In genomic region chr15:31418686-31419024, GRCm38 (mm10) we compare ENCODE assay signal across 9 mouse cellular contexts. TPM values are rescaled to one million over a fixed set of nuclear protein-coding genes. Genes with fewer than 3 reads are reported as not detected.
DNase-seq lines count a peak whose midpoint lies in the region; ATAC-seq lines count a peak whose summit lies in the region.
"Had no signal": no experiment of that assay in that cellular context is flagged by ENCODE, and none has a peak within 500 bp of the region (broad histone marks: within the 10 kb centered on the region; RNA-seq: fewer than 3 reads in every experiment).

No protein-coding gene starts in this region.

- intact Hi-C loops in heart, postnatal 14 days (cut with DNase I), result loop anchor here (2.0 kb wide), 2 partner anchors 52 to 102 kb away; partner anchors contain the start of gene Ankrd33b
- intact Hi-C loops in left cerebral cortex, postnatal 25 days (cut with DNase I), result loop anchor here (1.0 kb wide), 2 partner anchors 10 to 25 kb away; no protein-coding TSS in a partner anchor

- H3K4me1 ChIP-seq in heart, embryonic 10.5 days, result peaks cover 32% of the 10 kb centered on the region
- 0 out of 2 replicates have a peak, but pooled peaks cover 4% of the 10 kb centered on the region for H3K4me1 ChIP-seq in limb, embryonic 12.5 days (replicated peaks)
- H3K4me1 ChIP-seq in stomach, embryonic 16.5 days (ENCODE audit: control insufficient read depth, insufficient read depth, low read length), result peaks cover 3% of the 10 kb centered on the region; the same call in 1 of the 2 replicates
- H3K4me1 ChIP-seq: neural tube, embryonic 12.5 days had no signal

- DNase-seq in heart, embryonic 10.5 days (ENCODE audit: low spot score), result no peak
- DNase-seq in heart, postnatal 14 days, result no peak
- peak; percentile 22 for DNase-seq in testis, postnatal 14 days (ENCODE audit: low spot score)
- no peak for DNase-seq in testis, postnatal 10 days (ENCODE audit: low spot score)
- no peak for DNase-seq in left cerebral cortex, postnatal 25 days (ENCODE audit: low spot score in 2 of 2)
- DNase-seq in right cerebral cortex, postnatal 14 days, result no peak

- ATAC-seq in limb, embryonic 12.5 days (ENCODE audit: insufficient number of reproducible peaks, insufficient read depth, low FRiP score, low TSS enrichment, low read depth), result no peak
- ATAC-seq in stomach, embryonic 16.5 days (ENCODE audit: insufficient read depth, low FRiP score), result no peak

- H3K27ac ChIP-seq in heart, embryonic 10.5 days, result peak overlapping the region; percentile 31; the same call in 1 of the 2 replicates
- no peak overlapping the region for H3K27ac ChIP-seq in limb, embryonic 12.5 days
- H3K27ac ChIP-seq in stomach, embryonic 16.5 days (ENCODE audit: low read length), result no peak overlapping the region
- H3K27ac ChIP-seq: neural tube, embryonic 12.5 days had no signal

- H3K9ac ChIP-seq in limb, embryonic 12.5 days (replicated peaks), result no peak overlapping the region
- H3K9ac ChIP-seq in stomach, embryonic 16.5 days (ENCODE audit: low read length), result no peak overlapping the region
- H3K9ac ChIP-seq: neural tube, embryonic 12.5 days had no signal

- no peaks in the 10 kb centered on the region for H3K9me3 ChIP-seq in heart, embryonic 10.5 days
- H3K9me3 ChIP-seq in limb, embryonic 12.5 days, result no peaks in the 10 kb centered on the region
- H3K9me3 ChIP-seq in stomach, embryonic 16.5 days (replicated peaks; ENCODE audit: control insufficient read depth, low read length), result no peaks in the 10 kb centered on the region
- H3K9me3 ChIP-seq: neural tube, embryonic 12.5 days had no signal

- 7% methylated on average over 7 of the region's 7 CpGs for WGBS in heart, embryonic 10.5 days
- 6% methylated on average over 7 of the region's 7 CpGs for WGBS in limb, embryonic 12.5 days
- 12% methylated on average over 7 of the region's 7 CpGs for WGBS in stomach, embryonic 16.5 days

- peak overlapping the region; percentile 33 for H3K4me2 ChIP-seq in limb, embryonic 12.5 days
- peak overlapping the region; percentile 30; the same call in 1 of the 2 replicates for H3K4me2 ChIP-seq in stomach, embryonic 16.5 days (ENCODE audit: low read depth, low read length)

- H3K4me3 ChIP-seq in heart, embryonic 10.5 days, result peak overlapping the region; percentile 37
- H3K4me3 ChIP-seq in limb, embryonic 12.5 days (replicated peaks), result no peak overlapping the region
- H3K4me3 ChIP-seq in stomach, embryonic 16.5 days (replicated peaks; ENCODE audit: low read length), result 0 out of 2 replicates have a peak overlapping the region, but pooled peaks have one; percentile 1
- H3K4me3 ChIP-seq: neural tube, embryonic 12.5 days had no signal

- H3K27me3 ChIP-seq in heart, embryonic 10.5 days (ENCODE audit: insufficient read depth, poor library complexity, severe bottlenecking), result no peaks in the 10 kb centered on the region
- H3K27me3 ChIP-seq in limb, embryonic 12.5 days, result peaks cover 5% of the 10 kb centered on the region; the same call in 1 of the 2 replicates
- H3K27me3 ChIP-seq in stomach, embryonic 16.5 days (ENCODE audit: control insufficient read depth, insufficient read depth, low read length), result no peaks in the 10 kb centered on the region
- H3K27me3 ChIP-seq: neural tube, embryonic 12.5 days had no signal

- H3K36me3 ChIP-seq in heart, embryonic 10.5 days, result no peaks in the 10 kb centered on the region
- no peaks in the 10 kb centered on the region for H3K36me3 ChIP-seq in limb, embryonic 12.5 days
- H3K36me3 ChIP-seq in stomach, embryonic 16.5 days (ENCODE audit: control insufficient read depth, insufficient read depth, low read length), result no peaks in the 10 kb centered on the region
- H3K36me3 ChIP-seq: neural tube, embryonic 12.5 days had no signal

RNA-seq across cellular contexts. Expression of gene Ropn1l, which starts 34.9 kb away (rescaled TPM):
- 3.4 and 3.7 TPM in 2 replicates for polyA plus RNA-seq in heart, embryonic 10.5 days (2016; fragmentation: Nextera tagmentation; extraction: Ambion mirVana)
- under 1 TPM in 1 of 2 experiments, not detected in 1; 0.29 TPM for total RNA-seq in heart, postnatal 14 days (2021)
- 2.3 and 3.6 TPM in 2 replicates for polyA plus RNA-seq in limb, embryonic 12.5 days (2016; fragmentation: Nextera tagmentation; extraction: Ambion mirVana)
- 2.2 and 2.3 TPM in 2 replicates for polyA plus RNA-seq in stomach, embryonic 16.5 days (2015; fragmentation: Nextera tagmentation; extraction: Ambion mirVana)
- total RNA-seq in left cerebral cortex, postnatal 25 days (2021), result 1 to 10 TPM in 1 of 2 experiments, under 1 TPM in 1; 0.82 to 2.1 TPM

RNA-seq across cellular contexts. Expression of gene Ankrd33b, which starts 51.1 kb away (rescaled TPM):
- 1.8 and 2.1 TPM in 2 replicates for polyA plus RNA-seq in heart, embryonic 10.5 days (2016; fragmentation: Nextera tagmentation; extraction: Ambion mirVana)
- 10 to 100 TPM; 21.8 TPM for total RNA-seq in heart, postnatal 14 days (2021)
- 0.20 and 0.73 TPM in 2 replicates for polyA plus RNA-seq in limb, embryonic 12.5 days (2016; fragmentation: Nextera tagmentation; extraction: Ambion mirVana)
- 0.46 and 0.69 TPM in 2 replicates for polyA plus RNA-seq in stomach, embryonic 16.5 days (2015; fragmentation: Nextera tagmentation; extraction: Ambion mirVana)
- 10 to 100 TPM; 56.1 to 61.6 TPM for total RNA-seq in left cerebral cortex, postnatal 25 days (2021)
